Mouse (Mus musculus) lung, embryonic 15.5 days (tissue): Measurements from ENCODE around the gene Clk2. TPM values are rescaled to one million over a fixed set of nuclear protein-coding genes. Genes with fewer than 3 reads are reported as not detected.

Experiments
- ATAC-seq: fragments of 200-750 bp; cut with Nextera tagmentation; 2 replicates; pipeline ENCODE4 v1.8.0; 2017; ENCODE audit warnings: moderate number of reproducible peaks, borderline replicate concordance; ENCODE audit not compliant: low FRiP score, low TSS enrichment; ENCODE audit errors: extremely low read depth
- H3K27ac ChIP-seq: fragments of 300-500 bp; sonication (generic); 2 replicates; pipeline ENCODE4 v1.5.1; 2015; ENCODE audit warnings: moderate library complexity, mild to moderate bottlenecking, inconsistent platforms
- H3K27me3 ChIP-seq: fragments of 300-500 bp; sonication (generic); 2 replicates; pipeline ENCODE4 v1.6.1; 2015; ENCODE audit warnings: inconsistent platforms
- H3K36me3 ChIP-seq: fragments of 300-500 bp; sonication (generic); 2 replicates; pipeline ENCODE4 v1.6.1; 2015; ENCODE audit warnings: inconsistent platforms
- H3K4me1 ChIP-seq: fragments of 300-500 bp; sonication (generic); 2 replicates; pipeline ENCODE4 v1.6.1; 2015; ENCODE audit warnings: inconsistent platforms
- H3K4me2 ChIP-seq: fragments of 300-500 bp; sonication (generic); 2 replicates; pipeline ENCODE4 v1.6.1; 2015; ENCODE audit warnings: inconsistent platforms, mild to moderate bottlenecking, moderate library complexity
- H3K4me3 ChIP-seq: fragments of 300-500 bp; sonication (generic); 2 replicates; pipeline ENCODE4 v1.5.1; 2015; ENCODE audit warnings: mild to moderate bottlenecking, inconsistent platforms
- H3K9ac ChIP-seq: fragments of 300-500 bp; sonication (generic); 2 replicates; pipeline ENCODE4 v1.6.1; 2015; ENCODE audit warnings: inconsistent platforms
- H3K9me3 ChIP-seq: fragments of 300-500 bp; sonication (generic); 2 replicates; pipeline ENCODE4 v1.6.1; 2016; ENCODE audit warnings: inconsistent platforms
- WGBS: fragments of 180-500 bp; shearing (Covaris S2); methylation state at CpG from one replicate; pipeline ENCODE4 v1.1.7; 2015; 5-methylcytosine and 5-hydroxymethylcytosine counted together
- polyA plus RNA-seq: library from polyadenylated mRNA; unstranded; fragments of >200 nt; fragmentation: Nextera tagmentation; extraction: Ambion mirVana; gene quantifications from 2 replicates; pipeline ENCODE4 v1.2.1, GENCODE M21; 2015

The Clk2 gene
- 27.8 and 28.9 TPM in 2 replicates for polyA plus RNA-seq

DNA sequence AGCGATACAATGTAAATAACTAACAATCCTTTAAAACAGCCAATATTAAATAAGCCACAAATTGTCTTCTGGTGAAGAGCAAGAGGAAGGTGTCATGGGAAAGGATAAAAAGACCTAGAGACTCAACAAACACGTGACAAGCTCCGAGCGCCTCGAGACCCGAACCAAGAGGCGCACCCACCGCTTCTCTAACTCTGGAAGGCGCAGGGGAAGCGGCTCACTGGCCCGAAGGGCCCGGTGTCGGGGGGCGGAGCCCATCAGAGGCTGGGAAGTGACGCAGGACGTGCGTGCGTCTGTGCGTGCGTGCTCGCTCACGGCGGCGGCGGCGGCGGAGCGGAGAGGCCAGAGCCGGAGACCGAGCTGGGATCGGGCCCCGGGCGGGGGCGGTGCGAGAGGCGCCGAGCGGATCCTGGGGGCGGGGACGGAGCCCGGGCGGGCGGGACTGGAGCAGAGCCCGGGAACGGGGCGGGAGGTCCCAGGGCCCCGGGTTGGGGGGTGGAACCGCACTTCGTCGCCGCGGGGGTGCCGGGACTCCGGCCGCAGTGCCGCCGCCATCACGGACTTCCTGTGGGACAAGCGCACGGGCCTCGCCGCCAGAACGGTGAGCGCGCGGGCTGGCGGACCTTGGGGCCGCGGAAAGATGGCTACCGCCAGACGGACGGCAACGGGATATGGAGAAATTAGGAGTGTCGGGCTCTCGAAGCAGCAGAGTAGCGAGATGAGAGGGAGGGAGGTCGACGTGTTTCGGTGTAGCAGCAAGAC lies at the start of gene Clk2:
TSS of gene Clk2 (plus strand) at position 290 of the 762 bp plus-strand sequence.
- H3K4me3 ChIP-seq = peak within 1 kb of the TSS; percentile 77
- H3K27ac ChIP-seq = peak within 1 kb of the TSS; percentile 96
- H3K27me3 ChIP-seq = no peaks in the 10 kb centered on the region
- peak; percentile 98 for ATAC-seq
- H3K4me2 ChIP-seq = peak within 1 kb of the TSS; percentile 66
- peak within 1 kb of the TSS; percentile 79 for H3K9ac ChIP-seq
- H3K36me3 ChIP-seq = peaks cover 28% of the 10 kb centered on the region
- H3K9me3 ChIP-seq = no peaks in the 10 kb centered on the region
- peaks cover 29% of the 10 kb centered on the region for H3K4me1 ChIP-seq
- WGBS = under 1% methylated on average over 75 of the region's 79 CpGs

DNA sequence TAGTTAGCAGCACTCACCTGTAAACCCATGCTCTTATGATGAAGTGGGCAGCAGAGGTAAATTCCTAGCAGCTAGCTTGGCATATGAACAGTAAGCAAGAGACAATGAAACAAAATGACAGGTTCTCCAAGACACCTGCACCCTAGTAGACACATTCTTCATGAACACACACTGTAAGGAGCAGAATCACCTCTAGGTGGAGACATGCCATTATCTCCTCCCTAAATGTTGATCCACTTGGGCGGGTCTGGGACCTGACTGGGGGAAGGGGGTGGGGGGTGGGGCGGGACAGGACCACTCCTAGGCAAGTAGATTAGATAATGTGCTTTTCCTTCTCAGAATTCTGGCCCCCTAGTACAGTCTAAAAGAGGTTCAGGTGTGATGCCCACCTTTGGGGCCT lies 49.1 kb upstream of the Clk2 start:
- H3K9me3 ChIP-seq = no peaks in the 10 kb centered on the region
- H3K4me3 ChIP-seq = no peak overlapping the region
- H3K4me2 ChIP-seq = no peak overlapping the region
- no peak overlapping the region for H3K27ac ChIP-seq
- H3K27me3 ChIP-seq = no peaks in the 10 kb centered on the region
- H3K4me1 ChIP-seq = no peaks in the 10 kb centered on the region
- H3K36me3 ChIP-seq = no peaks in the 10 kb centered on the region
- 3% methylated on average over 2 of the region's 2 CpGs for WGBS
- ATAC-seq = no peak
- H3K9ac ChIP-seq = no peak overlapping the region

DNA sequence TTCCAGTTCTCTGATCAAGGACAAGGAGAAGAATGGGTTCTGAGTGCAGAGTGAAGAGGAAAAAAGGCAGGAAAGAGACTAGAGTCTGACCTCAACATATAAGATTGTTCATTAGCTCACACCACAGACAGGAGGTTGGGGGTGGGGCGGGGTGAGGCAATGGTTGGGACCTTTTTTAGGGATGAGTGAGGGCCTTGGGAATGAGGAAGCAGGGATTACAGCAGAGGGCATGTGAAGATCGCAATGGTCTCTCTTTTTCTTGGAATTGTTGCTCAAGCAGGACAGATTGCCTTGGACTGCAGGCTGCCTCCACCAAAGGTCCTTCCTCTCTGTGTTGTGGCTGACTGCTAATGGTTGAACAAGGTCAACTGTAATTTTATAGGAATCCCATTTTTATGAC lies 41.3 kb upstream of the Clk2 start:
- Histone ChIP-seq H3K4me3 (no peak overlapping the region), H3K27ac (no peak overlapping the region), H3K4me2 (no peak overlapping the region), H3K9me3 (no peaks in the 10 kb centered on the region), H3K4me1 (no peaks in the 10 kb centered on the region), H3K27me3 (no peaks in the 10 kb centered on the region), H3K9ac (no peak overlapping the region), H3K36me3 (no peaks in the 10 kb centered on the region)
- 61% methylated on average over 2 of the region's 2 CpGs for WGBS
- no peak for ATAC-seq

DNA sequence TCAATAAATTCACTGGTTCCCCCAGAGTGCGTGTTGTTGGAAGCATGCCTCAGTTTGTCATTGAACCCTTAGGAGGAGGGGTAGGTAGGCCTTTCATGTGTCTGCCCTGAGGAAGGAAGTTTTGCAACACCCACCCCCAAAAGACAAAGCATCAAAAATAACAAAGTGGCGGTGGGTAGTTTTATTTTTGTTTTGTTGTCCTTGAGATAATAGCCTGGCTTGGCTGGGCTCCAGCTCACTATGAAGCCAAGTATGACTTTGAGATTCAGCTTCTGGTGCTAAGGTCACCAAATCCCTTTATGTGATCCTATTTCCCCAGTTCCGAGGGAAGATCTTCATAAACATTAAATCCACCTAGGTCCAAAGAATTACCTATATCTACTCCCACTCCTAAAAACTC lies 40.4 kb upstream of the Clk2 start:
- H3K4me2 ChIP-seq = no peak overlapping the region
- no peak overlapping the region for H3K27ac ChIP-seq
- no peak for ATAC-seq
- no peaks in the 10 kb centered on the region for H3K9me3 ChIP-seq
- no peak overlapping the region for H3K4me3 ChIP-seq
- no peaks in the 10 kb centered on the region for H3K27me3 ChIP-seq
- WGBS = 45% methylated on average over 3 of the region's 3 CpGs
- H3K9ac ChIP-seq = no peak overlapping the region
- no peaks in the 10 kb centered on the region for H3K4me1 ChIP-seq
- no peaks in the 10 kb centered on the region for H3K36me3 ChIP-seq

DNA sequence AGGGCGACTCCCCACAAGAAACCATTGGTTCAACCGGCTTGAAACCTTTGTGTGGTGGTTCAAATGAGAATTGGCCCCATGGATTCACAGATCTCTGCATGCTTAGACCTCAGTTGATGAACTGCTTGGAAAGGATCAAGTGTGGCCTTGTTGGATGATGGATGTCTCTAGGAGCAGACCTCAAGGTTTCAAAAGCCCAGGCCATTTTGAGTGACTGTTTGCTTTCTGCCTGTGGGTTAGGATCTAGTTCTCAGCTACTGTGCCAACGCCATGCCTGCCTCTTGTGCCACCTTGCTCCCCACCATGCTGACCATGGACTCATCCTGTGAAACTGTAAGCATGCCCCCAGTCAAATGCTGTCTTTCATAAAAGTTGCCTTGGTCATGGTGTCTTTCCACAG lies 38.6 kb upstream of the Clk2 start:
- no peak for ATAC-seq
- Histone ChIP-seq H3K4me1 (no peaks in the 10 kb centered on the region), H3K9me3 (no peaks in the 10 kb centered on the region), H3K36me3 (no peaks in the 10 kb centered on the region), H3K27me3 (no peaks in the 10 kb centered on the region), H3K4me3 (no peak overlapping the region), H3K4me2 (no peak overlapping the region), H3K9ac (no peak overlapping the region), H3K27ac (no peak overlapping the region)
- 79% methylated on average over 3 of the region's 3 CpGs for WGBS

DNA sequence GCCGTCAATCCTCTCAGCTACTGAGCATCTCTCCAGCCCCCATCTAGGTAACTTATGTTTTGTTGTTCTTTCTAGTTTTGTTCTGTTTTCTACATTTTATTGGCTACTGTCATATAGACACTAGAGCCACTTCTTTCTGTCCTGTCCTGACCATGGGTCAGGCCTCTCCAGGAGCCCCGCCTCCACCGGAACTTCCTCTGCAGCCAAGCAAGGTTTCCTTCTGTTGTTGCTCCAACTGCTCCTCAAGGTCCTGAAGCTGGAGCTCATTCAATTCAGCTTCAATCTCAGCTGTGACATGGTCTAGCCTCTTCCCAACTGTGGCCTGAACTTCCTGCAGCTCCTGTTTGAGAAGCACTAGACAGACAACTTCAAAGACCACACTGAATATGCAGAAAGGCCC lies 34.7 kb upstream of the Clk2 start:
- Histone ChIP-seq H3K36me3 (no peaks in the 10 kb centered on the region), H3K4me2 (no peak overlapping the region), H3K9ac (no peak overlapping the region), H3K4me3 (no peak overlapping the region), H3K27ac (no peak overlapping the region), H3K27me3 (no peaks in the 10 kb centered on the region), H3K9me3 (no peaks in the 10 kb centered on the region), H3K4me1 (peaks cover 7% of the 10 kb centered on the region; the same call in 1 of the 2 replicates)
- 67% methylated on average over 3 of the region's 3 CpGs for WGBS
- ATAC-seq = no peak

DNA sequence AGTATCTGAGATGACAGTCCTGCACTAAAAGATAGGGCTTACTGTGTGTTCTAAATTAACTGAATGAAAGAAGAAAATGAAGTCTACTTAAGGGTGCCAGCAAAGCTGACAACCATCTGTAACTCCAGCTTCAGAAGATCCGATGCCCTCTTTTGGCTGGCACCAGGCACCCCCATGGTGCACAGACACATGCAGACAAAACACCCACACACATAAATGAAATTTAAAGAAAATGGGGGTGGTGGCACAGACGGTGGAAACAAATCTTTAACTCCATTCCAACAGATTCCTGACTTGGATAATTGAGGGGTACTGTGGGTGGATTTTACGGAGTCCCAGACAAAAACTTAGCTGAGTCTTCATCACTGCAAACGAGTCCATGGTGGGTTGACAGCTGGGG lies 32.8 kb upstream of the Clk2 start:
- no peaks in the 10 kb centered on the region for H3K36me3 ChIP-seq
- H3K9me3 ChIP-seq = no peaks in the 10 kb centered on the region
- peak overlapping the region; percentile 68 for H3K4me2 ChIP-seq
- no peak overlapping the region for H3K27ac ChIP-seq
- no peak for ATAC-seq
- no peaks in the 10 kb centered on the region for H3K27me3 ChIP-seq
- peaks cover 7% of the 10 kb centered on the region; the same call in 1 of the 2 replicates for H3K4me1 ChIP-seq
- H3K9ac ChIP-seq = no peak overlapping the region
- H3K4me3 ChIP-seq = no peak overlapping the region
- WGBS = 36% methylated on average over 4 of the region's 4 CpGs

DNA sequence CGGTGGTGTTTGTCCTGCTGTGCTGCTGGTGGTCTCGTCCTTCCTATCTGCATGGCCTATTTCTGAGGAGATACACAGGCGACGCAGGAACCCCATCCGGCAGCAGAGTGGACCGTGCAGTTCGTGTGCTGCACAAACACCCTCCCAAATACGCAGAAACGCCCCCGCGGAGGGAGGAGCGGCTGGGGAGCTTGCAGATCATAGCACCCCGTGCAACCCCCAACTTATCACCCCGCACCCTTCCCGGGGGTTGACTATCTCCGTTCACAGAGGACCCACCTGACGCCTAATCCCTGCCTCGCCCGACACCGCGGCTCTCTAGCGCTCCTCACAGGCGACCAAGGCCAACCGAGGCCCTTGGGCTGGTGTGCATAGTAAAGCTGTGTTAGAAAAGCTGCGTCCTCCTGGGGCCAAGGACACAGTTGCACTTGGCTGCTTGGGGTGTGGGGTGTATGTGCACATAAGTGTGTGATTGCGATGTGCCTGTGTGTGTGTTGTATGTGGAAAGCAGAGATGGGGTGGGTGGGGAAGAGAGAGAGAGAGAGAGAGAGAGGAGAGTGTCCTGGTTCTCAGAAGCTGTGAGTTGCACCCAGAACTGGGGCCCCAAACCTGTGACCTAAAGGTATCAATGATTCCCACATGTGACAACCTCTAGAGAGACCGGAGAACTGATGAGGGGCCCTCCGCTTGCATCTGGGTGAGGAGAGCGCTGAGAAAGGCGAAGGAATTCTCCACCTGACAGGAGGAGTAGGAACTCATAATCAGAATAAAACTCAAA lies 32.1 kb upstream of the Clk2 start:
- Histone ChIP-seq H3K27ac (no peak overlapping the region), H3K9me3 (no peaks in the 10 kb centered on the region), H3K4me1 (peaks cover 7% of the 10 kb centered on the region; the same call in 1 of the 2 replicates), H3K4me2 (peak overlapping the region; percentile 68), H3K4me3 (peak overlapping the region; percentile 32), H3K36me3 (no peaks in the 10 kb centered on the region), H3K27me3 (no peaks in the 10 kb centered on the region), H3K9ac (no peak overlapping the region; the same call in 1 of the 2 replicates)
- ATAC-seq = peak; percentile 68; the same call in 1 of the 2 replicates
- 10% methylated on average over 30 of the region's 30 CpGs for WGBS

DNA sequence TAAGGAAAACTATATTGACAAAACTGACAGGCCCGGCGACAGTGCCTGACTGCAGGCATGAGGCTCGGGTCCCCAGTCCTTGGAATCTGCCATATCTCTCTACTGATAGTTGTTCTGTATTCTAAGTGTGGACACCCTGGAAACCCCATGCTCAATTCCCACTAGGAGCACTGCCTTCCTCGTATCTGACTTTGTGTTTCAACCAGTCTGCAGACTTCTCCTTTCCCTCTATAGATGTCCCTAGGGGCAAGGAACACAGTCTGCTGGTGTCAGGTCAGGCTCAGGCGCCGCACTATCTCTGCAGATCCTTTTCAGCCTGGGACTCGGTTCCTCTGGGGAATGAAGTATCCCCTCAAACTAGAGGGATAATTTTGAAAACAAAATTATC lies 31.5 kb upstream of the Clk2 start:
- H3K9ac ChIP-seq = no peak overlapping the region
- ATAC-seq = no peak
- peaks cover 7% of the 10 kb centered on the region; the same call in 1 of the 2 replicates for H3K4me1 ChIP-seq
- WGBS = 60% methylated on average over 7 of the region's 7 CpGs
- H3K9me3 ChIP-seq = no peaks in the 10 kb centered on the region
- no peaks in the 10 kb centered on the region for H3K27me3 ChIP-seq
- no peak overlapping the region for H3K4me2 ChIP-seq
- no peaks in the 10 kb centered on the region for H3K36me3 ChIP-seq
- H3K27ac ChIP-seq = no peak overlapping the region
- H3K4me3 ChIP-seq = no peak overlapping the region

DNA sequence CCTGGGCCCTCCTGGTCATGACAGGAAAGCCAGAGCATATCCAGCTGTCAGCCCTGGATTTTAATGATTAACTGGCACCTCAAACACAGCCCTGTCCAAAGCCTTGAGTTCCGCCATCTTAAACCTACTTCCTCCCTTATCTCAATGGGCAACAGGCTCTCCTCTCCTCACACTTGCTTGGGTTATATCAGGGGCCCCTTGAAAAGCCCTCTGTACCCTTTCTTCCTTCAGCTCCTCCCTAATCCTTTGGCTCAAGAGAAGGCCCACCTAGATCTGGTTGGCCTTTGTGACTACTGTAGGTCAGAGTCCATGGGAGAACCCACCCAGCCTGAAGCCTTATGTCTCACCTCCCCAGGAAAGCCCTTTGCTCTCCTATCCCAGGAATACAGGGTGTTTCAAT lies 30.8 kb upstream of the Clk2 start:
- Histone ChIP-seq H3K27me3 (no peaks in the 10 kb centered on the region), H3K9ac (no peak overlapping the region), H3K9me3 (no peaks in the 10 kb centered on the region), H3K4me3 (no peak overlapping the region), H3K4me2 (no peak overlapping the region), H3K27ac (no peak overlapping the region), H3K4me1 (peaks cover 7% of the 10 kb centered on the region; the same call in 1 of the 2 replicates), H3K36me3 (no peaks in the 10 kb centered on the region)
- ATAC-seq = no peak
- 62% methylated on average over 1 of the region's 1 CpGs for WGBS

DNA sequence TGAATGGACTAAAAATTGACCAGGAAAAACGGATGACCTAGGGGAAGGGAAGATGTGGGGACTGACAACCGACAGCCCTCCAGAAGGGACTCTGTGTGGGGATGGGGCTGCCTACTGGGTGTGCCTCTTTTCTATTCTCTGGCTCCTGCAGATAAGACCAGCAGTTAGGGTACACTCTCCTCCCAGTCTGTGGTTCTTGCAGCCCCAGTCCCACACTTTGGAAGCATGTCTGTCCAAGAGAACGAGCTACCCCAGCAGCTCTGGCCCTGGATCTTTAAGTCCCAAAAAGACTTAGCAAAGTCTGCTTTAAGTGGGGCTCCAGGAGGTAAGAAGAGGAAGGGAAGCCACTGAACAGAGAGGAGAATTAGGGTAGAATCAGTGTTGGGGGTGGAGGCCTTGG lies 28.6 kb upstream of the Clk2 start, which contains the start of gene Pklr:
TSS of gene Pklr (plus strand) at position 185 of the 400 bp plus-strand sequence.
- 50% methylated on average over 3 of the region's 3 CpGs for WGBS
- no peaks in the 10 kb centered on the region for H3K9me3 ChIP-seq
- no peak within 1 kb of the TSS for H3K27ac ChIP-seq
- no peak within 1 kb of the TSS for H3K4me3 ChIP-seq
- H3K9ac ChIP-seq = no peak within 1 kb of the TSS
- no peak within 1 kb of the TSS for H3K4me2 ChIP-seq
- no peaks in the 10 kb centered on the region for H3K36me3 ChIP-seq
- peaks cover 7% of the 10 kb centered on the region; the same call in 1 of the 2 replicates for H3K4me1 ChIP-seq
- no peaks in the 10 kb centered on the region for H3K27me3 ChIP-seq
- ATAC-seq = no peak

DNA sequence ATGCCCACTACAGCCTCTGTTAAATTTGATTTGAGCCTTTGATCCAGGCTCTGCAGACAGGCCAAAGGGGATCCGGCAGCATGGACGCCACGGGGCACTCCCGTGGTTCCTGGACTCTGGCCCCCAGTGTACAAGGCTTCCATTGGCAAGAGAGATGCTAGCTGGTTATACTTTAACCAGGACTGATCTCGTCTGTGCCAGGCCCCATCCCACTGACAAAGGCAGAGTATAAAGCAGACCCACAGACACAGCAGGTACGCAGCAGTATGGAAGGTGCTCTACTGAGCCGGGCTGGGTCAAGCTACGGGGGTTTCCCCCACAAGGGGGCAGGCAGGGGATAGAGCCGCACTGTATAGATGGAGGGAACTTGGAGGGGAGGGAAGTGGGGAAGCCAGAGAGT lies 28.2 kb upstream of the Clk2 start:
- Histone ChIP-seq H3K4me2 (no peak overlapping the region), H3K4me3 (no peak overlapping the region), H3K27ac (no peak overlapping the region), H3K27me3 (no peaks in the 10 kb centered on the region), H3K9me3 (no peaks in the 10 kb centered on the region), H3K9ac (no peak overlapping the region), H3K4me1 (peaks cover 7% of the 10 kb centered on the region; the same call in 1 of the 2 replicates), H3K36me3 (no peaks in the 10 kb centered on the region)
- peak; percentile 51; the same call in 1 of the 2 replicates for ATAC-seq
- WGBS = 29% methylated on average over 9 of the region's 9 CpGs
